Mouse (Mus musculus): ENCODE measurements around the gene Prkab2.

- TF ChIP-seq CTCF (IDR thresholded peaks at IDR 0.05; ENCODE audit: borderline replicate concordance, control insufficient read depth, extremely low read depth, insufficient read depth, low read length, poor library complexity) (no peak), POLR2A (IDR thresholded peaks at IDR 0.05; ENCODE audit: control insufficient read depth, extremely low read depth, insufficient read depth, low read length, poor library complexity) (no peak)
Measured at GRCm38 (mm10) chr3:97649022-97649421, 9.0 kb upstream of the Prkab2 start.

All from thymus, adult 2 months (tissue).